In genomic region chr6:128799896-128800270, GRCm38 (mm10) we compare ENCODE assay signal across 8 mouse cellular contexts. TPM values are rescaled to one million over a fixed set of nuclear protein-coding genes. Genes with fewer than 3 reads are reported as not detected.
DNase-seq lines count a peak whose midpoint lies in the region; ATAC-seq and TF ChIP-seq lines count a peak whose summit lies in the region.

No protein-coding gene starts in this region.

- no peak for TF ChIP-seq CTCF in lung, embryonic 14.5 days (IDR thresholded peaks at IDR 0.05; ENCODE audit: low read depth)
- TF ChIP-seq CTCF in intestine, postnatal 0 days (IDR thresholded peaks at IDR 0.05; ENCODE audit: low read depth): no peak

- ATAC-seq in lung, embryonic 14.5 days (ENCODE audit: insufficient read depth): no peak
- ATAC-seq in embryonic facial prominence, embryonic 11.5 days (replicated peaks; ENCODE audit: insufficient number of reproducible peaks, low FRiP score, low TSS enrichment, low read depth): no peak
- no peak for ATAC-seq in intestine, postnatal 0 days
- no peak for ATAC-seq in neural tube, embryonic 15.5 days (ENCODE audit: low FRiP score)

- H3K27ac ChIP-seq in lung, embryonic 14.5 days (ENCODE audit: low read depth): peak overlapping the region; percentile 43; the same call in 1 of the 2 replicates
- no peak overlapping the region for H3K27ac ChIP-seq in embryonic facial prominence, embryonic 11.5 days (replicated peaks; ENCODE audit: low read depth, low read length)
- no peak overlapping the region for H3K27ac ChIP-seq in intestine, postnatal 0 days (ENCODE audit: low read depth, low read length)
- H3K27ac ChIP-seq in neural tube, embryonic 15.5 days (replicated peaks): peak overlapping the region; percentile 94

- peak overlapping the region; percentile 65 for H3K9ac ChIP-seq in lung, embryonic 14.5 days
- H3K9ac ChIP-seq in embryonic facial prominence, embryonic 11.5 days (replicated peaks; ENCODE audit: low read length): 0 out of 2 replicates have a peak overlapping the region, but pooled peaks have one; percentile 13
- no peak overlapping the region for H3K9ac ChIP-seq in intestine, postnatal 0 days (ENCODE audit: low read depth, low read length)
- H3K9ac ChIP-seq in neural tube, embryonic 15.5 days (replicated peaks): peak overlapping the region; percentile 52

- H3K4me1 ChIP-seq in lung, embryonic 14.5 days (ENCODE audit: insufficient read depth): no peaks in the 10 kb centered on the region; the same call in 1 of the 2 replicates
- no peaks in the 10 kb centered on the region for H3K4me1 ChIP-seq in embryonic facial prominence, embryonic 11.5 days (ENCODE audit: control insufficient read depth, insufficient read depth, low read length)
- no peaks in the 10 kb centered on the region; the same call in 1 of the 2 replicates for H3K4me1 ChIP-seq in intestine, postnatal 0 days (replicated peaks; ENCODE audit: control insufficient read depth, insufficient read depth, low read length)
- peaks cover 12% of the 10 kb centered on the region for H3K4me1 ChIP-seq in neural tube, embryonic 15.5 days

- peak; percentile 26 for DNase-seq in lung, embryonic 14.5 days
- no peak for DNase-seq in lung, postnatal 14 days
- DNase-seq in embryonic facial prominence, embryonic 11.5 days (ENCODE audit: low spot score): no peak
- no peak for DNase-seq in gastrocnemius, postnatal 10 days
- no peak for DNase-seq in embryo, embryonic 10.5 days (ENCODE audit: low spot score)
- DNase-seq in embryo, embryonic 11 days: no peak

- H3K9me3 ChIP-seq in lung, embryonic 14.5 days (ENCODE audit: low read depth, low read length): no peaks in the 10 kb centered on the region
- H3K9me3 ChIP-seq in embryonic facial prominence, embryonic 11.5 days (replicated peaks; ENCODE audit: control insufficient read depth, low read length): no peaks in the 10 kb centered on the region
- no peaks in the 10 kb centered on the region for H3K9me3 ChIP-seq in intestine, postnatal 0 days (ENCODE audit: control insufficient read depth)
- H3K9me3 ChIP-seq in neural tube, embryonic 15.5 days (replicated peaks): no peaks in the 10 kb centered on the region

- H3K36me3 ChIP-seq in lung, embryonic 14.5 days (ENCODE audit: insufficient read depth): no peaks in the 10 kb centered on the region
- no peaks in the 10 kb centered on the region for H3K36me3 ChIP-seq in embryonic facial prominence, embryonic 11.5 days (replicated peaks; ENCODE audit: control insufficient read depth, insufficient read depth, low read depth, low read length)
- no peaks in the 10 kb centered on the region for H3K36me3 ChIP-seq in intestine, postnatal 0 days (ENCODE audit: control insufficient read depth, insufficient read depth)
- no peaks in the 10 kb centered on the region for H3K36me3 ChIP-seq in neural tube, embryonic 15.5 days

- peak overlapping the region; percentile 57 for H3K4me3 ChIP-seq in lung, embryonic 14.5 days (ENCODE audit: low read depth, low read length)
- H3K4me3 ChIP-seq in embryonic facial prominence, embryonic 11.5 days (ENCODE audit: low read depth, low read length): peak overlapping the region; percentile 56
- peak overlapping the region; percentile 67 for H3K4me3 ChIP-seq in intestine, postnatal 0 days (ENCODE audit: low read depth, low read length)
- H3K4me3 ChIP-seq in neural tube, embryonic 15.5 days (replicated peaks): peak overlapping the region; percentile 60

- peak overlapping the region; percentile 57 for H3K4me2 ChIP-seq in lung, embryonic 14.5 days
- peak overlapping the region; percentile 37 for H3K4me2 ChIP-seq in embryonic facial prominence, embryonic 11.5 days (ENCODE audit: low read depth, low read length)
- peak overlapping the region; percentile 64 for H3K4me2 ChIP-seq in intestine, postnatal 0 days (replicated peaks; ENCODE audit: low read depth)
- peak overlapping the region; percentile 61 for H3K4me2 ChIP-seq in neural tube, embryonic 15.5 days

- 16% methylated on average over 7 of the region's 7 CpGs for WGBS in lung, embryonic 14.5 days
- 20% methylated on average over 7 of the region's 7 CpGs for WGBS in embryonic facial prominence, embryonic 11.5 days
- WGBS in intestine, postnatal 0 days: 16% methylated on average over 7 of the region's 7 CpGs
- 21% methylated on average over 7 of the region's 7 CpGs for WGBS in neural tube, embryonic 15.5 days

- no peaks in the 10 kb centered on the region for H3K27me3 ChIP-seq in lung, embryonic 14.5 days (ENCODE audit: insufficient read depth, low read length)
- H3K27me3 ChIP-seq in embryonic facial prominence, embryonic 11.5 days (ENCODE audit: control insufficient read depth, insufficient read depth, low read length): no peaks in the 10 kb centered on the region
- no peaks in the 10 kb centered on the region for H3K27me3 ChIP-seq in intestine, postnatal 0 days (replicated peaks; ENCODE audit: control insufficient read depth, insufficient read depth, low read length)
- no peaks in the 10 kb centered on the region for H3K27me3 ChIP-seq in neural tube, embryonic 15.5 days (replicated peaks)

RNA-seq across cellular contexts. Expression of gene Klrb1c, which starts 10.9 kb away (rescaled TPM):
- 0.26 and 0.32 TPM in 2 replicates for polyA plus RNA-seq in lung, embryonic 14.5 days (2014; fragmentation: Nextera tagmentation; extraction: Ambion mirVana)
- polyA plus RNA-seq in embryonic facial prominence, embryonic 11.5 days (2014; fragmentation: Nextera tagmentation; extraction: Ambion mirVana): 0.17 TPM in 1 of 2 replicates, not detected in the other
- polyA plus RNA-seq in intestine, postnatal 0 days (2015; fragmentation: Nextera tagmentation; extraction: Ambion mirVana): 0.21 and 0.27 TPM in 2 replicates
- polyA plus RNA-seq in neural tube, embryonic 15.5 days (2015; fragmentation: Nextera tagmentation; extraction: Ambion mirVana): 0.09 and 0.70 TPM in 2 replicates
- under 1 TPM in 1 of 2 experiments, not detected in 1; 0.14 TPM for total RNA-seq in gastrocnemius, postnatal 10 days (2021)

RNA-seq across cellular contexts. Expression of gene Gm44511, which starts 26.2 kb away (rescaled TPM):
- polyA plus RNA-seq in lung, embryonic 14.5 days (2014; fragmentation: Nextera tagmentation; extraction: Ambion mirVana): not detected in 2 replicates
- polyA plus RNA-seq in embryonic facial prominence, embryonic 11.5 days (2014; fragmentation: Nextera tagmentation; extraction: Ambion mirVana): not detected in 2 replicates
- 0.25 TPM in 1 of 2 replicates, not detected in the other for polyA plus RNA-seq in intestine, postnatal 0 days (2015; fragmentation: Nextera tagmentation; extraction: Ambion mirVana)
- polyA plus RNA-seq in neural tube, embryonic 15.5 days (2015; fragmentation: Nextera tagmentation; extraction: Ambion mirVana): not detected in 2 replicates
- total RNA-seq in gastrocnemius, postnatal 10 days (2021): not detected

RNA-seq across cellular contexts. Expression of gene Klrb1b, which starts 26.2 kb away (rescaled TPM):
- polyA plus RNA-seq in lung, embryonic 14.5 days (2014; fragmentation: Nextera tagmentation; extraction: Ambion mirVana): not detected in 2 replicates
- not detected in 2 replicates for polyA plus RNA-seq in embryonic facial prominence, embryonic 11.5 days (2014; fragmentation: Nextera tagmentation; extraction: Ambion mirVana)
- 0.35 and 0.80 TPM in 2 replicates for polyA plus RNA-seq in intestine, postnatal 0 days (2015; fragmentation: Nextera tagmentation; extraction: Ambion mirVana)
- polyA plus RNA-seq in neural tube, embryonic 15.5 days (2015; fragmentation: Nextera tagmentation; extraction: Ambion mirVana): 0.49 TPM in 1 of 2 replicates, not detected in the other
- not detected for total RNA-seq in gastrocnemius, postnatal 10 days (2021)

Comparison
In these comparisons a context has a peak if more than half of its experiments do, and no peak if none do; other contexts are left out.
1. H3K27ac ChIP-seq: peak in lung, embryonic 14.5 days (single experiment) and neural tube, embryonic 15.5 days (single experiment); none in embryonic facial prominence, embryonic 11.5 days (single experiment) and intestine, postnatal 0 days (single experiment).
2. Peak in every context shown above with its lines, with median percentiles within 50 percentile points of each other: H3K4me2 ChIP-seq and H3K4me3 ChIP-seq.